Mouse (Mus musculus) heart, postnatal 0 days (tissue): ENCODE results near the gene Amdhd2.

ENCODE experiments used
- CTCF ChIP-seq: IDR thresholded peaks from 2 replicates; pipeline ENCODE4 v1.5.1; 2016; ENCODE audit warnings: antibody characterized with exemption, control low read depth, low read depth
- EP300 ChIP-seq: IDR thresholded peaks from 2 replicates; pipeline ENCODE4 v1.6.1; 2016; ENCODE audit warnings: antibody characterized with exemption, low read depth

GRCm38 (mm10) chr17:24204846-24205245, 41.3 kb upstream of the Amdhd2 start:
- TF ChIP-seq CTCF, result no peak
- TF ChIP-seq EP300, result no peak
